Mouse (Mus musculus): Measurements from ENCODE around the gene Trpv1. TPM values are rescaled to one million over a fixed set of nuclear protein-coding genes. Genes with fewer than 3 reads are reported as not detected.

The Trpv1 gene
- polyA plus RNA-seq, 2 experiments = not detected

DNA sequence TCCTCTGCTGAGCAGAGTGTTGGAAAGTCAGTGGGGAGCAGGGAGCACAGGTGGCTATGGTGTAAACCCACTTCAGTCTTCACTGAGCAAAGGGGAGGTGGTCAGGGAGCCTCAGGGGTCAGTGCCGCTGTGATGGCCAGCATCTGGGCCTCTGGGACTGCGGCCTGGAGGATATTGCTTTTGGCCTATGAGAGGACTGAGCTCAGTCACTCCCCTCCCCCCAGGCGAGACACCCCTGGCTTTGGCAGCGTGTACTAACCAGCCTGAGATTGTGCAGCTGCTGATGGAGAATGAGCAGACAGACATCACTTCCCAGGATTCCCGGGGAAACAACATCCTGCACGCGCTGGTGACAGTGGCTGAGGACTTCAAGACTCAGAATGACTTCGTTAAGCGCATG lies 49.3 kb downstream of the Trpv1 start:
- ATAC-seq (ENCODE audit: insufficient read depth) (no peak), DNase-seq (ENCODE audit: low read depth in 3 of 3, low spot score in 3 of 3) (no peak)
- Histone ChIP-seq H3K4me3 (ENCODE audit: insufficient read depth in 1 of 2, low read depth in 2 of 2, low read length in 2 of 2) (no peak overlapping the region), H3K27me3 (ENCODE audit: control insufficient read depth, insufficient read depth, low read length) (no peaks in the 10 kb centered on the region), H3K9me3 (ENCODE audit: control insufficient read depth, low read length) (no peaks in the 10 kb centered on the region), H3K27ac (no peak overlapping the region), H3K9ac (replicated peaks) (no peak overlapping the region), H3K4me2 (ENCODE audit: low read depth) (no peak overlapping the region), H3K36me3 (replicated peaks; ENCODE audit: control insufficient read depth, insufficient read depth, low read depth) (no peaks in the 10 kb centered on the region), H3K4me1 (replicated peaks; ENCODE audit: control insufficient read depth in 2 of 2, insufficient read depth in 2 of 2, low read length in 1 of 2) (no peaks in the 10 kb centered on the region)
- WGBS (ENCODE audit: insufficient replicate concordance) = 64% methylated on average over 9 of the region's 9 CpGs
- no peak for TF ChIP-seq EP300 (IDR thresholded peaks at IDR 0.05; ENCODE audit: low read depth)
- no peak for TF ChIP-seq CTCF (IDR thresholded peaks at IDR 0.05; ENCODE audit: low read depth)

DNA sequence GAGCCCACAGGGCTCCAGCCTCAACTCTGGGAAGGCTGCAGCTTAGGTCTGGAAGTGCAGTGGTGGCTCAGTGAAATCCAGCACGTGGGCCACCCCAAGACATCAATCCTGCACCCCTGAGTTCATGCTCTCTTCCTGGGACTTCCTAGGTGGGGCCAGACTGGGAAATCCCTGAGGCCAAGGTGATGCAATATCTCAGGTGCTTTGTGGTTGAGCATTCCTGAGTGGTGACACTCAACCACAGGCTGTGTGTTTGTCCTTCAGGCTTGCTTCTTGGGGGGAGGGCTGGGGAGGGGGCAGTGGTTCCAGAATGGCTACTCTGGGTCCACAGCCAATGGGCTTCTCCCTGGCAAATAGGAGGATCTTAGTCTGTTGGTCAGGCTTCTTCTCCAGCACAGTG lies 49.8 kb downstream of the Trpv1 start:
- WGBS (ENCODE audit: insufficient replicate concordance) = 23% methylated on average over 1 of the region's 1 CpGs
- DNase-seq (ENCODE audit: low read depth in 3 of 3, low spot score in 3 of 3) (no peak), ATAC-seq (ENCODE audit: insufficient read depth) (no peak)
- H3K36me3 ChIP-seq (replicated peaks; ENCODE audit: control insufficient read depth, insufficient read depth, low read depth) = no peaks in the 10 kb centered on the region
- TF ChIP-seq EP300 (IDR thresholded peaks at IDR 0.05; ENCODE audit: low read depth) (no peak), CTCF (IDR thresholded peaks at IDR 0.05; ENCODE audit: low read depth) (no peak)
- H3K4me1 ChIP-seq (replicated peaks; ENCODE audit: control insufficient read depth in 2 of 2, insufficient read depth in 2 of 2, low read length in 1 of 2) = no peaks in the 10 kb centered on the region
- no peaks in the 10 kb centered on the region for H3K9me3 ChIP-seq (ENCODE audit: control insufficient read depth, low read length)
- no peak overlapping the region for H3K27ac ChIP-seq
- H3K27me3 ChIP-seq (ENCODE audit: control insufficient read depth, insufficient read depth, low read length) = no peaks in the 10 kb centered on the region
- no peak overlapping the region for H3K4me3 ChIP-seq (ENCODE audit: insufficient read depth in 1 of 2, low read depth in 2 of 2, low read length in 2 of 2)
- no peak overlapping the region for H3K4me2 ChIP-seq (ENCODE audit: low read depth)
- H3K9ac ChIP-seq (replicated peaks) = no peak overlapping the region

DNA sequence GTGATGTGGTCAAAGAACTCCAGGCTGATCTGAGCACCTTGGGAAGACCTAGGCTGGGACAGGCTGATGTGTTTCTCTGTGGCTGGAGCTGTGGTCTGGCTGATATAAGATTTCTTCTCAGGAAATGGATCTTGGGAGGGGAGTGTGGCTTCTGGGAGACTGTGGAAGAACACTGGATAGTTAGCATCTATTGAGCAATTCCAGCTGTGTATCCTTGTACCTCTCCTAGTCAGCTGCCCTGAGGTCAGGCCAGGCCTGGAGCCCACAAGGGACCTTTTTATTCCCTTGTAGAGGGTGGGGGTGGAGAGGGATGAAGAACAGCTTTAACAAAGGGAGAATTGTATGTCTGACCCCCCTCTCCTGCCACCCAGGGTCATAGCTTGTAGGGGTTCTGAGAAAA lies 50.3 kb downstream of the Trpv1 start:
- Histone ChIP-seq H3K4me2 (ENCODE audit: low read depth) (no peak overlapping the region), H3K4me1 (replicated peaks; ENCODE audit: control insufficient read depth in 2 of 2, insufficient read depth in 2 of 2, low read length in 1 of 2) (no peaks in the 10 kb centered on the region), H3K9me3 (ENCODE audit: control insufficient read depth, low read length) (no peaks in the 10 kb centered on the region), H3K36me3 (replicated peaks; ENCODE audit: control insufficient read depth, insufficient read depth, low read depth) (no peaks in the 10 kb centered on the region), H3K27me3 (ENCODE audit: control insufficient read depth, insufficient read depth, low read length) (no peaks in the 10 kb centered on the region), H3K9ac (replicated peaks) (no peak overlapping the region), H3K4me3 (ENCODE audit: insufficient read depth in 1 of 2, low read depth in 2 of 2, low read length in 2 of 2) (no peak overlapping the region), H3K27ac (no peak overlapping the region)
- ATAC-seq (ENCODE audit: insufficient read depth) (no peak), DNase-seq (ENCODE audit: low read depth in 3 of 3, low spot score in 3 of 3) (no peak)
- TF ChIP-seq CTCF (IDR thresholded peaks at IDR 0.05; ENCODE audit: low read depth) = no peak
- TF ChIP-seq EP300 (IDR thresholded peaks at IDR 0.05; ENCODE audit: low read depth) = no peak

GRCm38 (mm10) chr11:73289621-73290020 lies 55.5 kb downstream of the Trpv1 start:
- Histone ChIP-seq H3K36me3 (replicated peaks; ENCODE audit: control insufficient read depth, insufficient read depth, low read depth) (no peaks in the 10 kb centered on the region), H3K9ac (replicated peaks) (no peak overlapping the region), H3K27ac (no peak overlapping the region), H3K4me3 (ENCODE audit: insufficient read depth in 1 of 2, low read depth in 2 of 2, low read length in 2 of 2) (no peak overlapping the region), H3K4me1 (replicated peaks; ENCODE audit: control insufficient read depth in 2 of 2, insufficient read depth in 2 of 2, low read length in 1 of 2) (no peaks in the 10 kb centered on the region), H3K9me3 (ENCODE audit: control insufficient read depth, low read length) (no peaks in the 10 kb centered on the region), H3K4me2 (ENCODE audit: low read depth) (no peak overlapping the region), H3K27me3 (ENCODE audit: control insufficient read depth, insufficient read depth, low read length) (no peaks in the 10 kb centered on the region)
- 58% methylated on average over 1 of the region's 1 CpGs for WGBS (ENCODE audit: insufficient replicate concordance)
- no peak for ATAC-seq (ENCODE audit: insufficient read depth)
- DNase-seq (ENCODE audit: low read depth in 3 of 3, low spot score in 3 of 3) = no peak
- no peak for TF ChIP-seq CTCF (IDR thresholded peaks at IDR 0.05; ENCODE audit: low read depth)
- no peak for TF ChIP-seq EP300 (IDR thresholded peaks at IDR 0.05; ENCODE audit: low read depth)

DNA sequence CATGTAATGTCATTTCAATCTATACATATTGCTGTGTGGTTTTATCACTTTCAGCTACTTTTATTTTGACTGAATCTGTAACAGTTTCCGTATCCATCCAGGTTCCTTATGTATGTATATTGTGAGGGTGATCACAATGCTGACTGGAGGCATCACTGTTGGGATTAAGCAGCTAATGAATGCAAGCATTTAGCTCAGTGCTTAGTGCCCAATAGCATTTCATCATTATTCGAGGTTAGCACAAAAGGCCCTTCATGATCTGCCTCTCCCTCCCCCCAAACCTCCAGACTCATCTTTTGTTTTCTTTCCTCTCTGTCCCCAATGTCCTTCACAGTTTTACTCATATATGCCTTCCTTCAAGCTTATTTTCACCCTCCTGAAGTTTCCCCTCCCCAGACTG lies 69.0 kb downstream of the Trpv1 start:
- H3K27ac ChIP-seq = no peak overlapping the region
- no peak overlapping the region for H3K9ac ChIP-seq (replicated peaks)
- 30% methylated on average over 2 of the region's 2 CpGs for WGBS (ENCODE audit: insufficient replicate concordance)
- H3K4me3 ChIP-seq (ENCODE audit: insufficient read depth in 1 of 2, low read depth in 2 of 2, low read length in 2 of 2) = no peak overlapping the region
- no peak for ATAC-seq (ENCODE audit: insufficient read depth)
- no peaks in the 10 kb centered on the region for H3K4me1 ChIP-seq (replicated peaks; ENCODE audit: control insufficient read depth in 2 of 2, insufficient read depth in 2 of 2, low read length in 1 of 2)
- H3K4me2 ChIP-seq (ENCODE audit: low read depth) = no peak overlapping the region
- DNase-seq (ENCODE audit: low read depth in 3 of 3, low spot score in 3 of 3) = no peak
- TF ChIP-seq EP300 (IDR thresholded peaks at IDR 0.05; ENCODE audit: low read depth) (no peak), CTCF (IDR thresholded peaks at IDR 0.05; ENCODE audit: low read depth) (no peak)
- H3K9me3 ChIP-seq (ENCODE audit: control insufficient read depth, low read length) = no peaks in the 10 kb centered on the region
- H3K27me3 ChIP-seq (ENCODE audit: control insufficient read depth, insufficient read depth, low read length) = no peaks in the 10 kb centered on the region
- H3K36me3 ChIP-seq (replicated peaks; ENCODE audit: control insufficient read depth, insufficient read depth, low read depth) = no peaks in the 10 kb centered on the region

Other genes with a start within 250 kb of the Trpv1 start
- 4.6 and 5.3 TPM in 2 replicates for gene P2rx1, start 235.2 kb upstream of the Trpv1 start, polyA plus RNA-seq (2012; rRNA removed)
- 6.8 and 9.0 TPM in 2 replicates for gene P2rx1, start 235.2 kb upstream of the Trpv1 start, polyA plus RNA-seq (2014; fragmentation: Nextera tagmentation; extraction: Ambion mirVana)
- 0.49 and 0.69 TPM in 2 replicates for gene Camkk1, start 215.3 kb upstream of the Trpv1 start, polyA plus RNA-seq (2012; rRNA removed)
- gene Camkk1, start 215.3 kb upstream of the Trpv1 start, polyA plus RNA-seq (2014; fragmentation: Nextera tagmentation; extraction: Ambion mirVana) = 0.19 and 0.36 TPM in 2 replicates
- 1.6 and 2.4 TPM in 2 replicates for gene Ncbp3, start 186.5 kb upstream of the Trpv1 start, polyA plus RNA-seq (2012; rRNA removed)
- gene Ncbp3, start 186.5 kb upstream of the Trpv1 start, polyA plus RNA-seq (2014; fragmentation: Nextera tagmentation; extraction: Ambion mirVana) = 3.1 TPM in 2 replicates
- 0.02 and 0.03 TPM in 2 replicates for gene Itgae, start 143.7 kb upstream of the Trpv1 start, polyA plus RNA-seq (2012; rRNA removed)
- gene Itgae, start 143.7 kb upstream of the Trpv1 start, polyA plus RNA-seq (2014; fragmentation: Nextera tagmentation; extraction: Ambion mirVana) = 0.03 and 0.06 TPM in 2 replicates
- 4.5 and 5.7 TPM in 2 replicates for gene Haspin, start 96.0 kb upstream of the Trpv1 start, polyA plus RNA-seq (2012; rRNA removed)
- 10.5 and 12.6 TPM in 2 replicates for gene Haspin, start 96.0 kb upstream of the Trpv1 start, polyA plus RNA-seq (2014; fragmentation: Nextera tagmentation; extraction: Ambion mirVana)
- gene P2rx5, start 73.9 kb upstream of the Trpv1 start, polyA plus RNA-seq (2012; rRNA removed) = 0.05 and 0.08 TPM in 2 replicates
- 0.15 and 0.16 TPM in 2 replicates for gene P2rx5, start 73.9 kb upstream of the Trpv1 start, polyA plus RNA-seq (2014; fragmentation: Nextera tagmentation; extraction: Ambion mirVana)
- gene Emc6, start 57.3 kb upstream of the Trpv1 start, polyA plus RNA-seq (2012; rRNA removed) = 38.3 and 40.1 TPM in 2 replicates
- 80.3 and 83.7 TPM in 2 replicates for gene Emc6, start 57.3 kb upstream of the Trpv1 start, polyA plus RNA-seq (2014; fragmentation: Nextera tagmentation; extraction: Ambion mirVana)
- gene Tax1bp3, start 57.2 kb upstream of the Trpv1 start, polyA plus RNA-seq (2012; rRNA removed) = 10.8 and 11.6 TPM in 2 replicates
- 25.8 and 26.7 TPM in 2 replicates for gene Tax1bp3, start 57.2 kb upstream of the Trpv1 start, polyA plus RNA-seq (2014; fragmentation: Nextera tagmentation; extraction: Ambion mirVana)
- gene Ctns, start 35.2 kb upstream of the Trpv1 start, polyA plus RNA-seq (2012; rRNA removed) = 4.5 and 5.3 TPM in 2 replicates
- gene Ctns, start 35.2 kb upstream of the Trpv1 start, polyA plus RNA-seq (2014; fragmentation: Nextera tagmentation; extraction: Ambion mirVana) = 4.8 and 6.8 TPM in 2 replicates
- 1.6 and 2.0 TPM in 2 replicates for gene Shpk, start 34.8 kb upstream of the Trpv1 start, polyA plus RNA-seq (2012; rRNA removed)
- gene Shpk, start 34.8 kb upstream of the Trpv1 start, polyA plus RNA-seq (2014; fragmentation: Nextera tagmentation; extraction: Ambion mirVana) = 1.5 and 2.4 TPM in 2 replicates
- 0.01 TPM in 2 replicates for gene Trpv3, start 33.1 kb downstream of the Trpv1 start, polyA plus RNA-seq (2012; rRNA removed)
- 0.03 TPM in 1 of 2 replicates, not detected in the other for gene Trpv3, start 33.1 kb downstream of the Trpv1 start, polyA plus RNA-seq (2014; fragmentation: Nextera tagmentation; extraction: Ambion mirVana)
- 1.6 and 2.2 TPM in 2 replicates for gene Aspa, start 95.3 kb downstream of the Trpv1 start, polyA plus RNA-seq (2012; rRNA removed)
- 2.5 and 3.2 TPM in 2 replicates for gene Aspa, start 95.3 kb downstream of the Trpv1 start, polyA plus RNA-seq (2014; fragmentation: Nextera tagmentation; extraction: Ambion mirVana)
- gene Gm49340, start 95.4 kb downstream of the Trpv1 start, polyA plus RNA-seq (2012; rRNA removed) = 0.12 TPM in 2 replicates
- gene Gm49340, start 95.4 kb downstream of the Trpv1 start, polyA plus RNA-seq (2014; fragmentation: Nextera tagmentation; extraction: Ambion mirVana) = not detected in 2 replicates
- gene Spata22, start 95.4 kb downstream of the Trpv1 start, polyA plus RNA-seq (2012; rRNA removed) = 1.3 and 2.0 TPM in 2 replicates
- gene Spata22, start 95.4 kb downstream of the Trpv1 start, polyA plus RNA-seq (2014; fragmentation: Nextera tagmentation; extraction: Ambion mirVana) = 0.64 and 1.0 TPM in 2 replicates
- 0.31 and 0.47 TPM in 2 replicates for gene Olfr20, start 116.5 kb downstream of the Trpv1 start, polyA plus RNA-seq (2012; rRNA removed)
- 0.05 TPM in 1 of 2 replicates, not detected in the other for gene Olfr20, start 116.5 kb downstream of the Trpv1 start, polyA plus RNA-seq (2014; fragmentation: Nextera tagmentation; extraction: Ambion mirVana)
- not detected in 2 replicates for gene Olfr376, start 137.0 kb downstream of the Trpv1 start, polyA plus RNA-seq (2012; rRNA removed)
- not detected in 2 replicates for gene Olfr376, start 137.0 kb downstream of the Trpv1 start, polyA plus RNA-seq (2014; fragmentation: Nextera tagmentation; extraction: Ambion mirVana)
- gene Olfr1, start 165.3 kb downstream of the Trpv1 start, polyA plus RNA-seq (2012; rRNA removed) = not detected in 2 replicates
- gene Olfr1, start 165.3 kb downstream of the Trpv1 start, polyA plus RNA-seq (2014; fragmentation: Nextera tagmentation; extraction: Ambion mirVana) = not detected in 2 replicates
- gene Olfr378, start 194.2 kb downstream of the Trpv1 start, polyA plus RNA-seq (2012; rRNA removed) = not detected in 2 replicates
- not detected in 2 replicates for gene Olfr378, start 194.2 kb downstream of the Trpv1 start, polyA plus RNA-seq (2014; fragmentation: Nextera tagmentation; extraction: Ambion mirVana)
- gene Olfr380, start 223.2 kb downstream of the Trpv1 start, polyA plus RNA-seq (2012; rRNA removed) = not detected in 2 replicates
- not detected in 2 replicates for gene Olfr380, start 223.2 kb downstream of the Trpv1 start, polyA plus RNA-seq (2014; fragmentation: Nextera tagmentation; extraction: Ambion mirVana)

Measured in liver, embryonic 14.5 days (tissue).